Mouse (Mus musculus) ovary, adult 18-20 months (tissue): ENCODE measurements around the gene Zfp30.

Experiments
- DNase-seq: peaks from one replicate; pipeline ENCODE4 v3.0.0; 2022; ENCODE audit warnings: low spot score, mixed read lengths

Gene Zfp30

DNA sequence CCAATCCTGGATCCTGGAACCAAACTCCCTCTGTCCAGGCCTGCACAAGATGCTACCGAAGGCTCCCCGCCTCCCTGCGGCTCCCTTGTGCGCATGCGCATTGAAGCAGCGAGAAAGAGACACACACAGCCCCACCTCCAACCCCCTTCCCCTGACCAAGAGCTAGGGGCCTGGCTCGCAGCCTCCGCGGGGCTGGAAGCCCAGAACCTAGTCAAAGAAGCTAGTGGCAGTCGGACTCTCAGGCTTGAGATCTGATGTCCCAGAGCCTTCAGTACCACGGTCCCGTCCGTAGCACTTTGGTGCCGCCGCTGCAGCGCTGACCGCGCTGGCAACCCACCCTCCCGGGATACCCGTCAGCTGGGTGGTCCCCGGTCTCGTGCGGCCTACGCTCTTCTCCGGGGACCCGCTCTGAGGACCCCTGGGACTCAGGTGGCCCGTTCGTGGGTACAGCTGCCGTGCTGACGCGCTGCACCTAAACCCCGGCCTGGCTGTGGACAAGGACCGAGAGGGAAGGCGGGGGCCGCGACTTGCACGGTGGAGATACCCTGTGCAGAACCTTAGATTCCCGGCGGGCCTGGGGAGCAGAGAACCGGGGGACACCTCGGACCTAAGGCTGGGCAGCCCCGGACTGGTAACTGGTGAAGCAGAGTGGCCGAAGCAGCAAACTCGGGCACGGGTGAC is at the start of gene Zfp30:
Zfp30 (plus strand) TSS at position 128 of the 681 bp plus-strand sequence.
- DNase-seq, result peak; percentile 78

GRCm38 (mm10) chr7:29742258-29742657 is 41.5 kb upstream of the Zfp30 start:
- DNase-seq, result no peak

GRCm38 (mm10) chr7:29760476-29760875 is 23.3 kb upstream of the Zfp30 start:
- no peak for DNase-seq

GRCm38 (mm10) chr7:29764702-29765101 is 19.1 kb upstream of the Zfp30 start:
- no peak for DNase-seq

DNA sequence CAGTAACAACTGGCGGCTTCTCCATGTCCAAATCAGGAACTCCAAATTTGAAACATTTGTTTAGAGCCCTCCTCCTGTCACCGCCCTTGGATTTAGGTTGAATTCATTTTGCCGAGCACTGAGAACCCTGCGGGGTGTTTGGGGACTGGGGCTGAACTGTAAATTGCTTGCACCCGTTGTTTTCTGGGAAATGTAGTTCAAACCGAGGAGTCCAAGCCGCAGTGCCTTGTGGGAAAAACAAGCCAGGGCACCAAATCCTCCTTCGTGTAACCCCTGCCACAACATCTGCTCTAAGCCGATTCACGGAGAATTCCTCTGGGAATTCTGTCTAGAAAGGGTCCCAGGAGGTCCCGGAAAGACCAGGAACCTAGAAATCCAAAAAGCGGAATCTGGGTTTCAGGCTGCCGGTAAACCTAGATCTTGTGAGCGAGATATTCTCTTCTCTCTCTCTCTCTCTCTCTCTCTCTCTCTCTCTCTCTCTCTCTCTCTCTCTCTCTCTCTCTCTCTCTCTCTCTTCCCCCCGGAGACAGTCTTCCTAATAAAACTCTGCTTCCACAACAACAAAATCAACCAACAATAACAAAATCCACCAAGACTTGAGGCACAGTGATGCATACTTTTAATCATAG is 16.6 kb upstream of the Zfp30 start:
- peak; percentile 68 for DNase-seq

- DNase-seq, result peak; percentile 82
Measured at GRCm38 (mm10) chr7:29768090-29768900, 15.5 kb upstream of the Zfp30 start, which contains the start of gene Zfp84. TSS of gene Zfp84 (plus strand) at chr7:29768552.

DNA sequence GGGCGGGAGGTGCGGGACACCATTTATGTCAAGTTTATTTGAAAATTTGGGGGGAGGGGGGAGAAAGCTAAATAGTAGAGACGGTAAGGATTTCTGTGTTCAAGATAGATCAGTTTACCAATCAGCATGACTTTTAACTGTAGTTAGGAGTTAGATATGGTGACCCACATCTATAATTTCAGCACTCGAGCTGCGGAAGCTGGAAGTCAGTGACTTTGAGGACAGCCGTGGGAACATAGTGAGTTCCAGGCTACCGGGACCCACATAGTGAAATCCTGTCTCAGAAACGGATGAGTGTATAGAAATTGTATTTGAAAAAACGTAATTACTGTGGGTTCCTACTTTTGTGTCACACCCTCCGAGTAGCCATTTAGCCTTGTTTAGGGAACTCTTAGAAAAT is 14.8 kb upstream of the Zfp30 start:
- no peak for DNase-seq

GRCm38 (mm10) chr7:29773503-29773902 is 10.3 kb upstream of the Zfp30 start:
- no peak for DNase-seq

DNA sequence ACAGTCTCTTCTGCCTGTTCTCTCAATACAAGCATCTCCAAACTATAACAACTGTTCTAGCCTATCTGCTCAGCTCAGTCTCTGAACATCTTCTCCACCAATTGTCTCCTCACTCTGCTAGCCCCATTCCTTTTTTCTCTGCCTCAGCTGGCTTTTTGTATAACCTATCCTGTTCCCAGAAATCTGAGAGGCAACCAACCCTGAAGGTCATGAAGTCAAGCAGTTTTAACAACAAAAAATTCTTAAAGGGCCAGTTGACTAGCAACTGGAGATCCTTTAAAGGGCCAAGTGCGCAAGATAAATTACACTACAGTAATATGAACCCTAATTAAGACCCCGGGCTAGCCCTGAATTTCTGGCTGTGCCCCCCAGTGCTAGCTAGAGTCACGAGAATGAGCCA is 9.4 kb upstream of the Zfp30 start:
- no peak for DNase-seq

DNA sequence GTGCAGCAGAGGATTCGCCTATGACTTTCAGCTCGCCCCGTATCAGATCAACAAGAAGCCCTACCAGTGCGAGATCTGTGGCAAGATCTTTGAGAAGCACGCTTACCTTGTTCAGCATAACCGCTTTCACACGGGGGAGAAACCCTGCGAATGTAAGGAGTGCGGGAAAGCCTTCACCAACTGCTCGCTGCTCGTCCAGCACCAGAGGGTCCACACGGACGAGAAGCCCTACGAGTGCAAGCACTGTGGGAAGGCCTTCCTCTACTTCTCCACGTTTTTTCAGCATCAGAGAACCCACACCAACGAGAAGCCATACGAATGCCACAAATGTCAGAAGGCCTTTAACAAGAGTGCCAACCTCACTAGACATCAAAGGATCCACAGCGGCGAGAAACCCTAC is 7.2 kb upstream of the Zfp30 start:
- DNase-seq, result no peak

- DNase-seq, result no peak
Measured at GRCm38 (mm10) chr7:29777372-29777771, 6.4 kb upstream of the Zfp30 start.

DNA sequence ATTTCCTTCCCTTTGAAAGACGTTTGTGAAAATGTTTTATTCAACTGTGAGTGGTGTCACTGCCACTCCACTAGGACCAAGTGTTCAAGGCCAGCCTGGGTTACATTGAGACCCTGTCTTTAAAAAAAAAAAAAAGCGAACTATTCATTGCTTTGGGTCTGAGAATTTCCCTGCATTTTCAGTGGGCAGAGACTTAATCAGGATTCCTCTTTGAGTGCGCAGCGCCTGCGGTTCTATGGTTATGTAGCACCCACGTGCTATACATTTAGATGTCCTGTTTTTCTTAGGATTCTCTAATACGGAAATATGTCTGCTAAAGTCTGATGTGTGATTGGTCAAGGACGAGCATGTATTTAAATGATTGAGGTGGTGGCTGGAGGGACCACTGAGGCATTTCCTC is 1.2 kb downstream of the Zfp30 start:
- DNase-seq, result no peak

- no peak for DNase-seq
Measured at GRCm38 (mm10) chr7:29785888-29786287, 2.1 kb downstream of the Zfp30 start.

DNA sequence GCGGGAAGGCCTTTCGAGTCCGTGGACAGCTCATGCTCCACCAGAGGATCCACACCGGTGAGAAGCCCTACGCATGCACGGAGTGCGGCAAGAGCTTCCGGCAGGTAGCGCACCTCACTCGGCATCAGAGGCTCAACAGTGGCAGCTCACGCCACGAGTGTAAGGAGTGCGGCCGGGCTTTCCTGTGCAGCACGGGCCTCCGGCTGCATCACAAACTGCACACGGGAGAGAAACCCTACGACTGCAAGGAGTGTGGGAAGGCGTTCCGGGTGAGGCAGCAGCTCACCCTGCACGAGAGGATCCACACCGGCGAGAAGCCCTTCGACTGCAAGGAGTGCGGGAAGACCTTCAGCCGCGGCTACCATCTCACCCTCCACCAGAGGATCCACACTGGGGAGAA is 9.1 kb downstream of the Zfp30 start:
- no peak for DNase-seq

- no peak for DNase-seq
Measured at GRCm38 (mm10) chr7:29807046-29807445, 23.2 kb downstream of the Zfp30 start.

- no peak for DNase-seq
Measured at GRCm38 (mm10) chr7:29812244-29812643, 28.4 kb downstream of the Zfp30 start.

DNA sequence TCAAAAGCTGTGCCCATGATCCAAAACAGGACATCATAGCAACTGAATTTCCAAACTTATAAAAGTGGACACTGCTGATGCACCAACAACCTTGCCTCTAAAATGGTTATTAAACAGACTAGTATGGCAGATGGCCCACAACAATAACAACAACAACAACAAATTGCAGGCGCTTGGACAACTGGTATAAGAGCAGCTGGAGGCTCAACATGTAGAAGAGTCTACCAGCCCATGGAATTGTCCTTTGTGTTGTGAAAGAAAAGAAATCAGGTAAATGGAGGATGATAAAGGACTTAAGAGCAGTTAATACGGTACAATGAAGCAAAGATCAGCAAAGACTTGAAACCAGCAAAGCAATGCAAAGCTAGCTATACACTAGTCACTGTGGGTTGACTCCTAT is 30.6 kb downstream of the Zfp30 start:
- DNase-seq, result no peak

DNA sequence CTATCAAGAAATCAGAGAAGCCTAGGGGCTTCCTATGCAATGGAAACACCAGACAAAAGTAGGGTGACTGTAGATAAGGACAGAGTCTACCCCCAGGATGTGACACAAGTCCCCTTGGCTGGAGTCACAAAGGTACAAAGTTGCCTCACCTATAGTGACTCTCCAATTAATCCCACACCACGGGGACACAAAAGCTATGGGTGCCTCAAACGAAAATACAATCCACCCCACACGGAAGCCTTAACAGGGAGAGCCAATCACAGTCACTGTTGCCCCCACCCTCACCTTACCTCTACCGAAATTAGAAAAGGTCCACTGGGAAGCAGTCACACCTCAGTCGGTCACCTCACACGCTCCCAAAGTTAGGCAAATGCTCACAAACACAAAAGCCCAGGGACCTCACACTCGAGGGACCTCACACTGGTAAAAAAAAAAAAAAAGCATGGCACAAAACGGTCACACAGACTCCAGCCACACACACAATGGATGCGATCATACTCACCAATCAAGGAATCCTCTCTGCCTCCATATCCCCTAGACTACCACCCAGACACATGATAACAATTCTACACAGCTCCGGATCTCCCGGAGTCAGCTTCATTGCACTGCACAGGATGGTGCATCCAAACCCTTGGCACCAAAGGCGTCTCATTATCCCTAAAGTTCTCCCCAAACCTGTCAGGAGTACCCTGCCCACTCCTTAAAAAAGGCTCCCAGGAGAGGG is 31.4 kb downstream of the Zfp30 start:
- no peak for DNase-seq

DNA sequence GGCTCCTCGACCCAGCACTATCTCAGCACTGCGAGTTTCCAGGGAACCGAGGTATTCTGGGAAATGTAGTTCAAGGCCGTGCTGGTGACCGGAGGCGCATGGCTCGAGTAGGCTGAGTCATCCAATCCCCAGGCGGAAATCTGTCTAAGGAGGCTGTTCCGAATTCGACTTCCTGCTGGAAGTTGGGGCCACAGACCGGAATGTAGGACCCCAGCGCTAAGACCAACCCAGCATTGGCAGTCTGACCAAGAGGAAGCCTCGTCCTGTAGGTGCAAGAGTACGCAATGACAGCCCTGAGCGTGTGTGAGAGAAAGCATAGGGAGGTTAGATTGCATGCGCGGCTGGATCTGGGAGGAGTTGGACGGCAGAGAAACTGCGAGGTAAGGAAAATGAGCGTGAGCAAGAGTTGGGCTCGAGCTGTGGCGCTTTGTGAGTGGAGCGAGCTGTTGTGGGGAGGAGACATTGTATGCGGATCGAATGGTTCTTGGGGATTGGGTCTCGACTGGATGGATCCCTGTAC is 32.2 kb downstream of the Zfp30 start, which contains the start of gene Zfp790:
Zfp790 (plus strand) TSS at position 205 of the 520 bp plus-strand sequence.
- peak; percentile 86 for DNase-seq

DNA sequence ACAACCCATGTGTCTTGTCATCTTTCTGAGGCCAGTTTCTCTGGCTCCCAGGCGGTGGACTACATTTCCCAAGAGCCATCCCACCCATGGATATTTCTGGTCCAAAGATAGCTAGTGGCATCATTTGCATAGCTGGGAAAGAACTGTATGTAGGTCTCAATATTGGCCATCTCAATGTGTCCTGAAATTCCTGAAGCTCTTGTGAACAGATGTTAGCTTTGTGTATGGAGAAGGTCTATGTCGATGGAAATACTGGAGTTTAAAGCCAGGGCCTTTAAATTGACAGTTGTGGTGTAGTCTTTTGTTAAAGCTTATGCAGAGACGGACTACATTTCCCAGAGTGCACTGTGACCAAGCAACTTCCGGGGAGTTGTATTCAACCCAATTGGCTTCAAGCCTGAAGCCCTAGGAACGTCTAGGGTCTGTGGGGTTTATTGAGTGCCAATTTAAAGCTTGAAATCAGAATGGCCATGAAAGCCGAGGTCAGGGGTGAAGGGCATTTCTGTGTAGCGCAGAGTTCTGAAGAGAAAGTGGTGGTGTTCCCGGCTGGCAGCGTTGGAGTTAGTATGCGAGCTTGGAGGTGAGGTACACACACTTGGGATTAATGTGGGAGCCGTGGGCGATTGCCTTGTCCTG is 34.9 kb downstream of the Zfp30 start:
- peak; percentile 27 for DNase-seq

DNA sequence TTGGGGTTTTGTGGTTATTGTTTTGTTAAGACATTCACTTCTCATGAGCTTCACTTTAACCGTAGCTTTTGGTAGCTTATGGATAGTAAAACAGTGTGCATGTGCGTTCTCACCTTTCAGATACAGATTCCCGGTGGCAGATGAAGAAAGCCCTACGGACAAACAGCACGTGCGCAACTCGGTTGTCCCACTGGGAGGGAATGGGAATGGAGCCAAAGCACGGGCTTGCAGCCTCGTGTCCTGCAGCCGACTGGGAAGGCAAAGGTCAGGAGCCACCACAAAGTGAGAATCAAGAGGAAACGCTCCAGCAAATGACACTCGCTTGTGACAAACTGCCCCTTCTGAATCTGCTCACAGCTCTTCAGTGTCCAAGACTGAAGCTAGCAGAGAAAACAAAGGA is 44.2 kb downstream of the Zfp30 start:
- DNase-seq, result no peak
